Mouse (Mus musculus) neural tube, embryonic 14.5 days (tissue): Measurements from ENCODE around the gene Cmtm4. TPM values are rescaled to one million over a fixed set of nuclear protein-coding genes. Genes with fewer than 3 reads are reported as not detected.
A peak's percentile ranks its signal among the peaks of the same experiment; 100 is the strongest.
"Not testable (repeated sequence)": the region's sequence is repeated elsewhere in the genome, so short reads cannot be mapped to it uniquely, and the experiment has no call there.

ENCODE experiments used
- ATAC-seq: fragments of 200-750 bp; cut with Nextera tagmentation; 2 replicates; pipeline ENCODE4 v1.8.0; 2017; ENCODE audit warnings: low read depth, mild to moderate bottlenecking, moderate TSS enrichment, moderate library complexity
- H3K27ac ChIP-seq: fragments of 300-500 bp; sonication (generic); 2 replicates; pipeline ENCODE4 v1.5.1; 2014; ENCODE audit warnings: low read depth, mild to moderate bottlenecking, control low read depth, low read length, moderate library complexity, mixed read lengths
- H3K27me3 ChIP-seq: fragments of 300-500 bp; sonication (generic); 2 replicates; pipeline ENCODE4 v1.6.1; 2014; ENCODE audit warnings: low read length; ENCODE audit not compliant: control insufficient read depth, insufficient read depth
- H3K36me3 ChIP-seq: fragments of 300-500 bp; sonication (generic); 2 replicates; pipeline ENCODE4 v1.6.1; 2014; ENCODE audit warnings: low read length, mixed read lengths; ENCODE audit not compliant: control insufficient read depth, insufficient read depth
- H3K4me1 ChIP-seq: fragments of 300-500 bp; sonication (generic); 2 replicates; pipeline ENCODE4 v1.6.1; 2014; ENCODE audit warnings: low read length; ENCODE audit not compliant: control insufficient read depth, insufficient read depth
- H3K4me2 ChIP-seq: fragments of 300-500 bp; sonication (generic); 2 replicates; pipeline ENCODE4 v1.6.1; 2014; ENCODE audit warnings: mild to moderate bottlenecking, low read depth, low read length, control low read depth
- H3K4me3 ChIP-seq: fragments of 300-500 bp; sonication (generic); 2 replicates; pipeline ENCODE4 v1.5.1; 2014; ENCODE audit warnings: low read depth, low read length, control low read depth, mixed read lengths
- H3K9ac ChIP-seq: fragments of 300-500 bp; sonication (generic); replicated peaks from 2 replicates; pipeline ENCODE4 v1.6.1; 2014; ENCODE audit warnings: low read depth, mild to moderate bottlenecking, control low read depth, low read length, mixed read lengths
- H3K9me3 ChIP-seq: fragments of 300-500 bp; sonication (generic); 2 replicates; pipeline ENCODE4 v1.6.1; 2016; ENCODE audit warnings: low read length; ENCODE audit not compliant: control insufficient read depth
- WGBS: fragments of 180-500 bp; shearing (Covaris S2); extraction: QIAGEN DNeasy Blood & Tissue Kit; methylation state at CpG from one replicate; pipeline ENCODE4 v1.1.7; 2014; 5-methylcytosine and 5-hydroxymethylcytosine counted together
- polyA plus RNA-seq: library from polyadenylated mRNA; unstranded; fragments of >200 nt; fragmentation: Nextera tagmentation; extraction: Ambion mirVana; gene quantifications from 2 replicates; pipeline ENCODE4 v1.2.1, GENCODE M21; 2014

Cmtm4 gene
- polyA plus RNA-seq, 1 experiment from 2014 or later = 3.9 TPM

GRCm38 (mm10) chr8:104321930-104322329 lies 73.7 kb downstream of the Cmtm4 start, which contains the start of gene Cmtm2b:
Gene Cmtm2b, plus strand, starts transcription at chr8:104322230.
- not testable (repeated sequence) for H3K9ac ChIP-seq, H3K27me3 ChIP-seq, H3K36me3 ChIP-seq, H3K27ac ChIP-seq, H3K9me3 ChIP-seq, H3K4me2 ChIP-seq, H3K4me3 ChIP-seq, ATAC-seq, H3K4me1 ChIP-seq
- WGBS = 88% methylated on average over 12 of the region's 12 CpGs

GRCm38 (mm10) chr8:104321267-104321666 lies 74.3 kb downstream of the Cmtm4 start, which contains the start of gene Gm11020:
Gene Gm11020, plus strand, starts transcription at chr8:104321567.
- H3K9ac ChIP-seq, H3K4me2 ChIP-seq, H3K4me1 ChIP-seq, H3K4me3 ChIP-seq, H3K27ac ChIP-seq, H3K27me3 ChIP-seq, H3K36me3 ChIP-seq, H3K9me3 ChIP-seq, ATAC-seq: not testable (repeated sequence)
- WGBS = 87% methylated on average over 9 of the region's 11 CpGs

GRCm38 (mm10) chr8:104313311-104313710 lies 82.3 kb downstream of the Cmtm4 start:
- no peak overlapping the region for H3K27ac ChIP-seq

GRCm38 (mm10) chr8:104312023-104312422 lies 83.6 kb downstream of the Cmtm4 start:
- whole genome bisulfite sequencing = 88% methylated on average over 3 of the region's 3 CpGs
- not testable (repeated sequence) for H3K4me3 ChIP-seq, H3K36me3 ChIP-seq, H3K27me3 ChIP-seq, H3K4me1 ChIP-seq, H3K27ac ChIP-seq, H3K9ac ChIP-seq, H3K4me2 ChIP-seq, H3K9me3 ChIP-seq, ATAC-seq

More at GRCm38 (mm10) chr8:104313311-104313710, 82.3 kb downstream of the Cmtm4 start:
- H3K27me3 ChIP-seq = no peaks in the 10 kb centered on the region
- H3K4me1 ChIP-seq = no peaks in the 10 kb centered on the region
- H3K4me2 ChIP-seq = no peak overlapping the region
- H3K4me3 ChIP-seq = no peak overlapping the region
- H3K9ac ChIP-seq = no peak overlapping the region
- WGBS = 72% methylated on average over 4 of the region's 4 CpGs
- H3K36me3 ChIP-seq = no peaks in the 10 kb centered on the region
- H3K9me3 ChIP-seq = no peaks in the 10 kb centered on the region
- ATAC-seq = no peak

GRCm38 (mm10) chr8:104309441-104310155 lies 86.0 kb downstream of the Cmtm4 start, which contains the start of the genes Gm45711 and Cmtm1:
Gene Gm45711, minus strand, starts transcription at chr8:104310081.
Gene Cmtm1, minus strand, starts transcription at chr8:104310145.
- not testable (repeated sequence) for ATAC-seq
- WGBS = 92% methylated on average over 36 of the region's 36 CpGs

GRCm38 (mm10) chr8:104308341-104308740 lies 87.3 kb downstream of the Cmtm4 start:
- not testable (repeated sequence) for ATAC-seq

More at GRCm38 (mm10) chr8:104309441-104310155, 86.0 kb downstream of the Cmtm4 start, which contains the start of the genes Gm45711 and Cmtm1:
- not testable (repeated sequence) for H3K36me3 ChIP-seq, H3K4me3 ChIP-seq, H3K9ac ChIP-seq, H3K27ac ChIP-seq, H3K9me3 ChIP-seq, H3K4me1 ChIP-seq, H3K4me2 ChIP-seq, H3K27me3 ChIP-seq

GRCm38 (mm10) chr8:104304962-104305361 lies 90.6 kb downstream of the Cmtm4 start:
- no peaks in the 10 kb centered on the region for H3K27me3 ChIP-seq
- 91% methylated on average over 11 of the region's 11 CpGs for WGBS
- no peak overlapping the region for H3K4me2 ChIP-seq
- ATAC-seq = no peak
- H3K27ac ChIP-seq = no peak overlapping the region
- no peaks in the 10 kb centered on the region for H3K9me3 ChIP-seq
- H3K36me3 ChIP-seq = no peaks in the 10 kb centered on the region
- H3K4me3 ChIP-seq = no peak overlapping the region
- no peak overlapping the region for H3K9ac ChIP-seq
- H3K4me1 ChIP-seq = no peaks in the 10 kb centered on the region

More at GRCm38 (mm10) chr8:104308341-104308740, 87.3 kb downstream of the Cmtm4 start:
- H3K4me3 ChIP-seq, H3K9me3 ChIP-seq, H3K36me3 ChIP-seq, H3K4me2 ChIP-seq, H3K27ac ChIP-seq, H3K27me3 ChIP-seq, H3K4me1 ChIP-seq, H3K9ac ChIP-seq: not testable (repeated sequence)
- WGBS = 40% methylated on average over 6 of the region's 6 CpGs

- WGBS = 95% methylated on average over 4 of the region's 4 CpGs
- not testable (repeated sequence) for H3K4me2 ChIP-seq, H3K9ac ChIP-seq, H3K27ac ChIP-seq, H3K9me3 ChIP-seq, H3K4me1 ChIP-seq, H3K27me3 ChIP-seq, ATAC-seq, H3K36me3 ChIP-seq, H3K4me3 ChIP-seq
Measured at GRCm38 (mm10) chr8:104302536-104302935, 93.1 kb downstream of the Cmtm4 start.

GRCm38 (mm10) chr8:104301577-104301976 lies 94.0 kb downstream of the Cmtm4 start:
- not testable (repeated sequence) for H3K36me3 ChIP-seq, H3K9ac ChIP-seq, H3K4me2 ChIP-seq, H3K27me3 ChIP-seq, H3K4me1 ChIP-seq, H3K4me3 ChIP-seq, H3K27ac ChIP-seq, H3K9me3 ChIP-seq
- peak; percentile 75; the same call in 1 of the 2 replicates for ATAC-seq
- 10% methylated on average over 3 of the region's 3 CpGs for WGBS
